Mouse (Mus musculus) ES-Bruce4 (cell line): ENCODE data around the gene Gal3st3.

ENCODE experiments used
- CTCF ChIP-seq: IDR thresholded peaks from one replicate; pipeline ENCODE4 v1.8.1; 2011; ENCODE audit warnings: low read depth, low read length
- POLR2A ChIP-seq: IDR thresholded peaks from one replicate; pipeline ENCODE4 v1.8.1; 2011; ENCODE audit warnings: low read length; ENCODE audit not compliant: insufficient read depth

- TF ChIP-seq POLR2A (no peak), CTCF (no peak)
Measured at GRCm38 (mm10) chr19:5296630-5297029, 1.5 kb upstream of the Gal3st3 start.
